Mouse (Mus musculus) cerebellum, postnatal 36 days (tissue): ENCODE measurements around the gene Olfr519.

Experiments
- DNase-seq, 2 experiments: peaks; one replicate each; pipeline ENCODE4 v3.0.0; 2021 to 2022; ENCODE audit warnings: mixed read lengths in 2 of 2

Gene Olfr519

GRCm38 (mm10) chr7:108894320-108894719, at the start of gene Olfr519:
Olfr519 (minus strand) TSS chr7:108894420.
- DNase-seq = no peak

GRCm38 (mm10) chr7:108944002-108944401, 49.8 kb upstream of the Olfr519 start:
- DNase-seq = peak; percentile 34 to 67

GRCm38 (mm10) chr7:108941466-108941865, 47.2 kb upstream of the Olfr519 start:
- DNase-seq = no peak

- DNase-seq = no peak
Measured at GRCm38 (mm10) chr7:108936591-108936990, 42.4 kb upstream of the Olfr519 start.

GRCm38 (mm10) chr7:108935411-108935810, 41.2 kb upstream of the Olfr519 start:
- DNase-seq = no peak

- DNase-seq = no peak
Measured at GRCm38 (mm10) chr7:108934836-108935235, 40.6 kb upstream of the Olfr519 start.

- DNase-seq = peak; percentile 95 to 98
Measured at GRCm38 (mm10) chr7:108933794-108934731, 39.8 kb upstream of the Olfr519 start, which contains the start of gene Eif3f. Eif3f (plus strand) TSS chr7:108934417.

GRCm38 (mm10) chr7:108929726-108930393, 35.6 kb upstream of the Olfr519 start, which contains the start of gene Nlrp10:
Nlrp10 (minus strand) TSS chr7:108930178.
- no peak for DNase-seq

GRCm38 (mm10) chr7:108928280-108929188, 34.3 kb upstream of the Olfr519 start:
- DNase-seq = no peak

GRCm38 (mm10) chr7:108927043-108927442, 32.8 kb upstream of the Olfr519 start:
- DNase-seq = no peak

GRCm38 (mm10) chr7:108903969-108904368, 9.7 kb upstream of the Olfr519 start:
- DNase-seq = no peak

- DNase-seq = no peak
Measured at GRCm38 (mm10) chr7:108884906-108885305, 9.3 kb downstream of the Olfr519 start, which contains the start of gene Olfr518. Olfr518 (minus strand) TSS chr7:108885006.

GRCm38 (mm10) chr7:108872279-108872678, 21.9 kb downstream of the Olfr519 start, which contains the start of gene Olfr517:
Olfr517 (minus strand) TSS chr7:108872379.
- DNase-seq = no peak

GRCm38 (mm10) chr7:108850429-108850828, 43.8 kb downstream of the Olfr519 start, which contains the start of gene Olfr516:
Olfr516 (minus strand) TSS chr7:108850529.
- DNase-seq = no peak
